Mouse (Mus musculus): ENCODE results near the gene Aprt. TPM values are rescaled to one million over a fixed set of nuclear protein-coding genes. Genes with fewer than 3 reads are reported as not detected.

The Aprt gene
- polyA plus RNA-seq, 1 experiment, result 108 TPM

- WGBS, result 28% methylated on average over 5 of the region's 5 CpGs
Measured at GRCm38 (mm10) chr8:122547815-122548214, 28.9 kb downstream of the Aprt start.

GRCm38 (mm10) chr8:122546811-122547453 lies 29.8 kb downstream of the Aprt start:
- TF ChIP-seq POLR2A (IDR thresholded peaks at IDR 0.05; ENCODE audit: borderline replicate concordance, extremely low read depth, low read depth, low read length) (no peak), CTCF (IDR thresholded peaks at IDR 0.05; ENCODE audit: insufficient read depth, low read length) (no peak)
- 19% methylated on average over 24 of the region's 24 CpGs for WGBS
- Histone ChIP-seq H3K4me1 (ENCODE audit: control insufficient read depth, insufficient read depth, low read length) (peaks cover 32% of the 10 kb centered on the region), H3K4me3 (replicated peaks; ENCODE audit: extremely low read depth, low read depth, low read length) (no peak overlapping the region)
- DNase-seq, result peak; percentile 66

More at GRCm38 (mm10) chr8:122547815-122548214, 28.9 kb downstream of the Aprt start:
- Histone ChIP-seq H3K4me1 (ENCODE audit: control insufficient read depth, insufficient read depth, low read length) (peaks cover 32% of the 10 kb centered on the region), H3K4me3 (replicated peaks; ENCODE audit: extremely low read depth, low read depth, low read length) (no peak overlapping the region)
- DNase-seq, result no peak
- TF ChIP-seq CTCF (IDR thresholded peaks at IDR 0.05; ENCODE audit: insufficient read depth, low read length) (no peak), POLR2A (IDR thresholded peaks at IDR 0.05; ENCODE audit: borderline replicate concordance, extremely low read depth, low read depth, low read length) (0 out of 2 replicates have a peak, but pooled peaks have one; percentile 16)

GRCm38 (mm10) chr8:122546066-122546755 lies 30.5 kb downstream of the Aprt start:
- 62% methylated on average over 6 of the region's 7 CpGs for WGBS
- Histone ChIP-seq H3K4me3 (replicated peaks; ENCODE audit: extremely low read depth, low read depth, low read length) (no peak overlapping the region), H3K4me1 (ENCODE audit: control insufficient read depth, insufficient read depth, low read length) (peaks cover 32% of the 10 kb centered on the region)
- DNase-seq, result peak; percentile 49
- no peak for TF ChIP-seq CTCF (IDR thresholded peaks at IDR 0.05; ENCODE audit: insufficient read depth, low read length)
- no peak for TF ChIP-seq POLR2A (IDR thresholded peaks at IDR 0.05; ENCODE audit: borderline replicate concordance, extremely low read depth, low read depth, low read length)

- Histone ChIP-seq H3K4me1 (ENCODE audit: control insufficient read depth, insufficient read depth, low read length) (peaks cover 33% of the 10 kb centered on the region), H3K4me3 (replicated peaks; ENCODE audit: extremely low read depth, low read depth, low read length) (no peak overlapping the region)
- TF ChIP-seq CTCF (IDR thresholded peaks at IDR 0.05; ENCODE audit: insufficient read depth, low read length), result no peak
- WGBS, result 85% methylated on average over 8 of the region's 8 CpGs
- no peak for DNase-seq
Measured at GRCm38 (mm10) chr8:122544138-122544537, 32.6 kb downstream of the Aprt start.

GRCm38 (mm10) chr8:122538310-122539076 lies 38.2 kb downstream of the Aprt start:
- Histone ChIP-seq H3K4me3 (replicated peaks; ENCODE audit: extremely low read depth, low read depth, low read length) (no peak overlapping the region), H3K4me1 (ENCODE audit: control insufficient read depth, insufficient read depth, low read length) (peaks cover 16% of the 10 kb centered on the region)
- WGBS, result 72% methylated on average over 9 of the region's 9 CpGs
- DNase-seq, result no peak
- TF ChIP-seq POLR2A (IDR thresholded peaks at IDR 0.05; ENCODE audit: borderline replicate concordance, extremely low read depth, low read depth, low read length) (no peak), CTCF (IDR thresholded peaks at IDR 0.05; ENCODE audit: insufficient read depth, low read length) (no peak)

GRCm38 (mm10) chr8:122537812-122538211 lies 38.9 kb downstream of the Aprt start:
- WGBS, result 32% methylated on average over 2 of the region's 2 CpGs
- no peak overlapping the region for H3K4me3 ChIP-seq (replicated peaks; ENCODE audit: extremely low read depth, low read depth, low read length)
- TF ChIP-seq CTCF (IDR thresholded peaks at IDR 0.05; ENCODE audit: insufficient read depth, low read length), result no peak
- TF ChIP-seq POLR2A (IDR thresholded peaks at IDR 0.05; ENCODE audit: borderline replicate concordance, extremely low read depth, low read depth, low read length), result no peak
- H3K4me1 ChIP-seq (ENCODE audit: control insufficient read depth, insufficient read depth, low read length), result peaks cover 18% of the 10 kb centered on the region
- no peak for DNase-seq

- no peak for TF ChIP-seq CTCF (IDR thresholded peaks at IDR 0.05; ENCODE audit: insufficient read depth, low read length)
- TF ChIP-seq POLR2A (IDR thresholded peaks at IDR 0.05; ENCODE audit: borderline replicate concordance, extremely low read depth, low read depth, low read length), result 0 out of 2 replicates have a peak, but pooled peaks have one; percentile 18
- 27% methylated on average over 6 of the region's 6 CpGs for WGBS
- DNase-seq, result peak; percentile 85
- Histone ChIP-seq H3K4me3 (replicated peaks; ENCODE audit: extremely low read depth, low read depth, low read length) (no peak overlapping the region), H3K4me1 (ENCODE audit: control insufficient read depth, insufficient read depth, low read length) (peaks cover 20% of the 10 kb centered on the region)
Measured at GRCm38 (mm10) chr8:122537033-122537432, 39.7 kb downstream of the Aprt start.

- TF ChIP-seq POLR2A (IDR thresholded peaks at IDR 0.05; ENCODE audit: borderline replicate concordance, extremely low read depth, low read depth, low read length) (no peak), CTCF (IDR thresholded peaks at IDR 0.05; ENCODE audit: insufficient read depth, low read length) (no peak)
- 42% methylated on average over 8 of the region's 8 CpGs for WGBS
- DNase-seq, result no peak
- peaks cover 22% of the 10 kb centered on the region for H3K4me1 ChIP-seq (ENCODE audit: control insufficient read depth, insufficient read depth, low read length)
- no peak overlapping the region for H3K4me3 ChIP-seq (replicated peaks; ENCODE audit: extremely low read depth, low read depth, low read length)
Measured at GRCm38 (mm10) chr8:122531312-122531711, 45.4 kb downstream of the Aprt start.

GRCm38 (mm10) chr8:122529159-122529558 lies 47.5 kb downstream of the Aprt start:
- no peak for DNase-seq
- 70% methylated on average over 4 of the region's 4 CpGs for WGBS
- H3K4me1 ChIP-seq (ENCODE audit: control insufficient read depth, insufficient read depth, low read length), result peaks cover 42% of the 10 kb centered on the region
- no peak for TF ChIP-seq CTCF (IDR thresholded peaks at IDR 0.05; ENCODE audit: insufficient read depth, low read length)
- no peak for TF ChIP-seq POLR2A (IDR thresholded peaks at IDR 0.05; ENCODE audit: borderline replicate concordance, extremely low read depth, low read depth, low read length)
- no peak overlapping the region for H3K4me3 ChIP-seq (replicated peaks; ENCODE audit: extremely low read depth, low read depth, low read length)
